Mouse (Mus musculus) heart, postnatal 36 days (tissue): ENCODE measurements around the gene Mgat4a. TPM values are rescaled to one million over a fixed set of nuclear protein-coding genes. Genes with fewer than 3 reads are reported as not detected.

Source experiments
- DNase-seq, 2 experiments: peaks; one replicate each; pipeline ENCODE4 v3.0.0; 2021 to 2022
- intact Hi-C: fragments of 180-260 bp; cut with DNase I; formaldehyde crosslinking; loops from one replicate; pipeline ENCODE4 v1.15.1; 2025
- total RNA-seq, 2 experiments: library from RNA; stranded (reverse); gene quantifications; 2 replicates each; pipeline ENCODE4 v1.2.3; 2021

The Mgat4a gene
- total RNA-seq, 2 experiments from 2014 or later = 11.2 to 13.4 TPM

GRCm38 (mm10) chr1:37409647-37410046 lies 131.2 kb downstream of the Mgat4a start:
- intact Hi-C loops = no loop called here
- no peak for DNase-seq

GRCm38 (mm10) chr1:37408678-37409077 lies 132.1 kb downstream of the Mgat4a start:
- DNase-seq = no peak
- intact Hi-C loops = no loop called here

GRCm38 (mm10) chr1:37408059-37408458 lies 132.8 kb downstream of the Mgat4a start:
- no peak for DNase-seq
- intact Hi-C loops = no loop called here

GRCm38 (mm10) chr1:37407228-37407627 lies 133.6 kb downstream of the Mgat4a start:
- intact Hi-C loops = no loop called here
- DNase-seq = no peak

GRCm38 (mm10) chr1:37405137-37405536 lies 135.7 kb downstream of the Mgat4a start:
- intact Hi-C loops = no loop called here
- no peak for DNase-seq

- peak; percentile 55 to 65 for DNase-seq
- intact Hi-C loops = loop anchor here (1.0 to 5.0 kb wide), 3 partner anchors 129 to 664 kb away; no protein-coding TSS in a partner anchor
Measured at GRCm38 (mm10) chr1:37401687-37402086, 139.1 kb downstream of the Mgat4a start.

- intact Hi-C loops = loop anchor here (5.0 kb wide), 2 partner anchors 617 to 662 kb away; no protein-coding TSS in a partner anchor
- DNase-seq = no peak
Measured at GRCm38 (mm10) chr1:37399734-37400133, 141.1 kb downstream of the Mgat4a start.

- intact Hi-C loops = no loop called here
- DNase-seq = no peak
Measured at GRCm38 (mm10) chr1:37398961-37399360, 141.9 kb downstream of the Mgat4a start.

- DNase-seq = no peak
- intact Hi-C loops = no loop called here
Measured at GRCm38 (mm10) chr1:37396481-37396880, 144.3 kb downstream of the Mgat4a start.

- intact Hi-C loops = no loop called here
- no peak for DNase-seq
Measured at GRCm38 (mm10) chr1:37393174-37393573, 147.6 kb downstream of the Mgat4a start.

Other genes with a start within 250 kb of the Mgat4a start
- gene Inpp4a, start 241.2 kb downstream of the Mgat4a start, total RNA-seq = 10 to 100 TPM; 17.0 to 19.8 TPM
- 100 to 1,000 TPM in 1 of 2 experiments, 10 to 100 TPM in 1; 88.1 to 111 TPM for gene Coa5, start 110.9 kb downstream of the Mgat4a start, total RNA-seq
- 10 to 100 TPM; 29.5 to 30.3 TPM for gene Unc50, start 110.9 kb downstream of the Mgat4a start, total RNA-seq
- gene 2010300C02Rik, start 179.1 kb upstream of the Mgat4a start, total RNA-seq = under 1 TPM; 0.94 to 0.98 TPM